Mouse (Mus musculus) T-helper 17 cell (primary cell): ENCODE measurements around the gene Gatad2a.
"Not testable (repeated sequence)": the region's sequence is repeated elsewhere in the genome, so short reads cannot be mapped to it uniquely, and the experiment has no call there.

Experiments used
- in situ Hi-C, 2 experiments: fragments of 300-600 bp; cut with MboI, MseI; formaldehyde crosslinking; loops; 1 replicate in 1 of 2; 2 replicates in 1 of 2; pipeline ENCODE4 v1.15.1; 2025; ENCODE audit warnings: high pct_unique_total_duplicates in 2 of 2

The Gatad2a gene

DNA sequence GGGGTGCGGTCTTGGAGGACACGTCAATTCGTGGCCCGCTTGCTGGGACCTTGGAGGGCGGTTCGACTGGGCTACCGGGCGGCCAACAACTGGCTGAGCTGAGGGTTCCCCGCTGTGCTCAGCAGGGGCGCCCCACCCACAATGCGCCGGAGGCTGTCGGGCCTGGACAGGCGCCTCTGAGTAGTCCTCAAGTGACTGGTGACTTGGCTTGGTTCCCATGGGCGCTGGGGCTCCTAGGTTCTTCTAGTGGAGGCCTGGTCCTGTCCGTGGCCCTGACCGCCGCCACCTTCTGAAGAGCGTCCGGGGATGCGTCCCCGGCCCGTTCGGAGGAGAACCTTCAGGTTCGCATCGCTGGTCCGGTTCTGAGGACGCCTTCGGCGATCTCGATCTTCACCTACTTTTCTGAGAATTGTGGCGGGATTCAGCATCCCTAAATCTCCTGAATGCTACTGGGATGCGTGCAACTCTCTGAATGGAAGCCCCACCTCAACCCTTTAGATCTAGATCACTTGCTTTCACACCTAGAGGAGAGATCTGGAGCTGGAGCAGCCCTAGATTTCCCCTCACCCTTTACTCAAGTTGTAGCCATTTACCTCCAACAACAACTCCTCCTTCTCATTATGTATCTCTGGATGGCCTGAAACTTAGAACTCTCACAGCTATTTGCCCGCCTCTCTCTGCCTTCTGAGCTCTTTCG lies 553 bp upstream of the Gatad2a start:
- in situ Hi-C loops: loop anchor here in 1 of 2 experiments (5.0 kb wide), 1 partner anchor 74 kb away; no protein-coding TSS in a partner anchor

DNA sequence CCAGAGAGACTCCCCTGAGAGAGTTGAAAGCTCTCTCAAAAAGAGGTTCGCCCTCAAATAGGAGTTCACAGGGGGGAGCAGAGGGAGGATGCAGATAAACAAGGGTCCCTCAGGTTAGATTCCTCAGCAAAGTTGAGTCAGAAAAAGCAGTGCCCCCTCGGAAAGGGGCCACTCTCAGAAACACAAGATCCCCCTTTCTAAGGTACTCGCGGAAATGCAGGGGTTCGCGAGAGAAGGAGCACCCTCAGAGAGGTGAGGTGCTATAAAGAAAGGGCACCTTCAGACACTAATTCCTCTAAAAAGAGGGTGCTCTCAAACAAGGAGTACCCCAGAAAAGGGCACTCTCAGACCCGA lies 785 bp downstream of the Gatad2a start:
- in situ Hi-C loops: loop anchor here in 1 of 2 experiments (5.0 kb wide), 1 partner anchor 73 kb away; no protein-coding TSS in a partner anchor

DNA sequence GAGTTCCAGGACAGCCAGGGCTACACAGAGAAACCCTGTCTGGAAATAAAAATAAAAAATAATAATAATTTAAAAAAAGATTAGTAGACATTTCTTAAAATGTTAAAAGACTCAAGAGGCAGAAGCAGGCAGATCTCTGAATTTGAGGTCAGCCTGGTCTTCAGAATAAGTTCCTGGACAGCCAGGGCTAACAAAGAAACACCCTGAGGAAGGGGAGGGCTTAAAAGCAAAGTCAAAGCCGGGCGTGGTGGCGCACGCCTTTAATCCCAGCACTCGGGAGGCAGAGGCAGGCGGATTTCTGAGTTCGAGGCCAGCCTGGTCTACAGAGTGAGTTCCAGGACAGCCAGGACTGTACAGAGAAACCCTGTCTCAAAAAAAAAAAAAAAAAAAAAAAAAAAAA lies 7.2 kb downstream of the Gatad2a start:
- in situ Hi-C loops: loop anchor here in 1 of 2 experiments (5.0 kb wide), 1 partner anchor 638 kb away; no protein-coding TSS in a partner anchor

DNA sequence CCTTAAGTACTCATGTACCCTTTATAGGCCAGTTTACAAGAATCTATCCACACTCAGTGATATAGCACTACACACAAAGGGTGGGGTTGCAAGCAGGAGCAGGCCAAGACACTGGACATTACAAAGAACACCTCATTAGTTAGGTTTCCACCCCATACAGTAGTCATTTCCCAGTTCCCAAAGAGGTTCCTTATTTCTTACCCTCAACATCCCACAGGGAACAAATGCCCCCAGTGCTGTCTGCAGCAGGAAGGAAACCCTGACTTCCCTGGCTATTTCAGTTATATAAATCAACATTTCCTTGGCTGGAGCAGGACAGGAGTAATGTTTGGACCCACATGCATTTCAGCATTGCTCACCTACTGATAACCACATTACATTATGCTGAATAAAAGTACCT lies 8.4 kb downstream of the Gatad2a start:
- in situ Hi-C loops: loop anchor here in 1 of 2 experiments (5.0 kb wide), 1 partner anchor 640 kb away; no protein-coding TSS in a partner anchor

DNA sequence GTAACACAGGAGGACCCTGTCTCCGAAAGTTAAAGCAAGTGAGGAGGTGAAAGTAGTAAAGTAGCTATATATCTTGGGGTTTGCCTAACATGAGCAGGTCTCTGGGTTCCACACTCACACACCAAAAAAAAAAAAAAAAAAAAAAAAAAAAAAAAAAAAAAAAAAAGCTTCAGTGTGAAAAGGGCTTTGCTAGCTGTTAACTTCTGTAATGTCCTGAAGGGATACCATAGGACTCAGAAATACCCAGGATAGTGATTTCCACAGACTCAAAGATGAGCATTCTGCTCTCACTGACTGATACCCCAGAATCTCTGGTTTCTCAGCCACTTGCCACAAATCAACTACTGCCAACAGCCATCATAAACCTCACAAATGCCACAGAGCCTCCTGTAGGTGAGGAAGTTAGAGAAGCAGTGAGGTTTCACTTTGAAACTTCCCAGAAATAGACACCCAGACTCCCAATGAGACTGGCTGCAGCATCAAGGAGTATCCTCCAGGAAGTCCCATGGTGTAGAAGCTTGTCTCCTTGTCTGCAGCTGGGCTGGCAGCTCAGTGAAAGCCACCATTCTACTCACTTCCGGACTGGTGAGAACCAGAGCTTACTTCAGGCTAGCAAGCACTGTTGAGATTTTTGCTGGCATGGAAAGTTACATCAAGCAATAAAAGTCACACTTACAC lies 11.2 kb downstream of the Gatad2a start:
- in situ Hi-C loops: loop anchor here in 1 of 2 experiments (5.0 kb wide), 1 partner anchor 642 kb away; no protein-coding TSS in a partner anchor

DNA sequence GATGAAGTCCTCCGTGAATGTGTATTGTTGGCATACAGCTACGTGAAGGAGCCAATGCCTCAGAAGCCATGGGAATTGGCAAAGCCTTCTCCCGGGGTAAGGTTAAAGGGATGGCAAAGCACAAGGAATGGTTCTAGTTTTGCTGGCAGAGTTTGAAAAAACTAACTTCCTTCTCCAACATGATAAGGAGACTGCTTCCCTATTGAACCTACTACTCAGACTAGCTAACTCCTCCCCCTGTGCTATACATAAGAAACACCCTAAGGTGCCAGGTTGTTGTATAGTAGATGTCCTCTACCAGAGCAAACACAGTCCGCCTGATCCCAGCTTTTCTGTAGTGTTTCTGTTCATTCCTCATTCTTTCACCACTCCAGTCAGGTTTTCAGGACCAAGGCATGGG lies 17.7 kb downstream of the Gatad2a start:
- in situ Hi-C loops: no loop called here

DNA sequence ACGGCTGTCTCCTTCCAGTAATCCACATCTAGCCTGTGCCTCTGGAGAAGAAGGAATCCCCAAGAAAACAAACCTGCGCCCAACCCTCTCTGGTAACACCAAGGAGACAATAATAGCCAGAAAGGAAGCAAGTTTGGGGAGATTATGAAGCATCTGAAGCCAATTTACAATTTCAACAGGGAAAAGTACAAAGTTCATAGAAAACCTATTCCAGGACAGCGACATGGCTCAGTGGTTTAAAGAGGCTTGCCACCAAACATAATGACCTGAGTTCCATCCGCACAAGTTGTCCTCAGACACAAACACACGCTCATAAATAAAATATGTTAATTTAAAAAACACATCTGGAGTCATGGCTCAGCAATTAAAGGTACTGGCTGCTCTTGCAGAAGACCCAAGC lies 21.4 kb downstream of the Gatad2a start:
- in situ Hi-C loops: no loop called here

DNA sequence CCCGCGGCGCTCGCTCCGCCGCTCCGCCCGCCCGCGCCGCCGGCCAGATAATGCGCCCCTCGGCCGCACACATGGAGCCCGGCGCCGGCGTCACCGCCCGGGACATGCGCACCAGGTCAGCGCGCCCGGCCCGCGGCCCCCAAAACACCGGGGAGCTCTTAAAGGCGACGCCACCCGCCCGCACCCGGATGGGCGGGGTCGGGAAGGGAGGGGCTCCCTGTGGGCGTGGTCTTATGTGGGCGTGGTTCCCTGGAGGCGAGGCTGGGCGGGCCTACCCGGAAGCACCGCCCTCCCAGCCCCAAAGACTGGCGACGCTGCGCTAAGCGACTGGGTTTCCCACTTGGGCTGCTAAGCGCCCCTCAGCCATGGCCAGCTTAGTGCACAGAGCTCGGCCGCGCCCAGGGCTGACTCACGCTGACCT lies 22.0 kb downstream of the Gatad2a start:
- in situ Hi-C loops: no loop called here

DNA sequence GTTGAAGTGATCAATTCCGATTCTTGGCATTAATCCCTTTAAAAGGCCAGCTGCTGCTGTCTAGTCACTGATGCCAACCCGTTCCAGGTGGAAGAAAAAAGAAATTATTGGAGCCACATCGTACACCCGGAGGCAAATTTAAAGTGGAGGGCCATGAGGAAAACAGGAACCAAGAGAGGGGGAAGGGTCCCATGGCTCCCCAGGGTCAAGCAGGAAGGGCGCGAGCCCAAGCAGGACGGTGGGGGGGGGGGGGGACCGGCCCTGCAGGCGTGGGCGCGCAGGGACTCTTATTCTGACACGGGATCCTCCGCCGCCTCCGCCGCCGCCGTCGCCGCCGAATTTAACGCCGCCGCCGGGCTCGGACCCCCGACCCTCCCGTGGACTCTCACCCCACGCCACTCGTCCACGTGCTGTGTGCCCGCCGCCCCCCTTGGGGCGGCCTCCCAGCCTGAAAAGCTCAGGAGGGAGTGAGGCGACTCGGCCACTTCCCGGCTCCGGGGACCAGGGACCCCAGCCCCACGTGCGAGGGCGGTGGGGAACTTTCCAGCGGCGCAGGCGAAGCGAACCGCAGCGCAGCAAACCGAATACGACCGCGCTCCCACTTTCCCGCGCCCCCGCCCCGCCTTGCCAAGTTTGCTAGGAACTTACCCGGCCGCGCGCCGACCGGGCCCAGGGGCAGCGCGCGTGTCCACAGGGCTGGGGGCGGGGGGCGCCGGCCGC lies 22.6 kb downstream of the Gatad2a start:
- in situ Hi-C loops: no loop called here

DNA sequence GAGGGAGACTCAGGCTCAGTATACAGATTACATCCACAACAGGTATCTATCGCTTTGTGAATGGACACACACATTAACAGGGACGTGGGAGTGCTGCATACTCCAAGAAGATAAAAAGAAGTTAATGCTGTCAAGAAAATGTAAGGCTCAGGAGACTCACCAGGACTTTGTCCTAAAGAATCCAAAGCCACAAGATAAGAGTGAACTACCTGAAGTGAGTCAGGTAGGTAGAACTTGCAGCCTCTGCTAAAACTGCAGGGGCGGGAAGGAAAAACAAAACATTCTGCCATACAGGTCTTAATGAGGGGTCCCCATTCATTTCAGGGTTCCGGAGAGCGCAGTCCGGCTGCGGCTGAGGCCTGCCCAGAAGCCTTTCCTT lies 23.1 kb downstream of the Gatad2a start:
- in situ Hi-C loops: no loop called here

DNA sequence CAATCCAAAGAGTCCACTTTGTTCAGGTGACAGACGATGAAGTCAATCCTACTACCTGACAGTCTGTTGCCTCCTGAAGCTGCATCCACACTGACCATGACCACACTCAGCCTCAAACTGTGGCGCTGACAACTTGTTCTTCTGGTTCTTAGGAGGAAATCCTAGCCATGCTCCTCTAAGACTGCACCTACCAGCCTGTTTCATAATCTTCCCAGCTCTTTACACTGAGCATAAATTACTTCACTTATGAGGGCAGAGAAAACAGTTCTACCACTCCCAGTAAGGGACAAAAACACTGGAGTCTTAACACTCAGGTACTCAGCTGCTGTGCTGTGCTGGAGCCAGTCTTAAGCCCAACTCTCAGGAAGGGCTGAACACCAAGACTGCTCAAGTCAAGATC lies 25.3 kb downstream of the Gatad2a start:
- in situ Hi-C loops: no loop called here

DNA sequence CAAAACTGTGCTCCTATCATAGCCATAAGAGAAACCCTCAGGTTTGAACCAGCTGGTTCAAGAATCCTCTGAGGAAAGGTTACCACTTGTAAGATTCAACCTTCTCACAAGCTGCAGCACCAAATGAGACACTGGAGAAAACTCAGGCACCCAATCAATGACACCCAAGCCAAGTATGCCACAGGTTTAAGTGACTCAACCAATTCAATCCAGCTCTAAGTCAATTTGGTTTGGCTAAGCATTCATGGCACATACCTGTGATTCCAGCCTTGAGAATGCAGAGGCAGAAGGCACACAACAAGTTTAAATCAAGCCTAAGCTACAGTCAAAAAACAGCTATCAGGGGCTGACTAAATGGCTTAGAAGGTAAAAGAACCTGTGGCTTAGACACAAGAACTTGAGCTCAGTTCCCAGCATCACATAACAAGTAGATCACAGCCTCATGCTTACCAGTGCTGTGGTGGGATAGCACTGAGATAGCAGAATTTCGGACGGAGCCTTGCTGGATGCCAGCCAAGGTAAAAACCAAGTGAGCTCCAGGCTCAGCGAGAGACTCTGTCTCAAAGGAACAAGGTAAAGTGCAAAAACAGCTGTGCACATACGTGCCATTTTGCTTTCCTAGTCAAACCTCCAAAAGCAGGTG lies 28.8 kb downstream of the Gatad2a start:
- in situ Hi-C loops: loop anchor here (5.0 kb wide), 2 partner anchors 35 to 40 kb away; no protein-coding TSS in a partner anchor

DNA sequence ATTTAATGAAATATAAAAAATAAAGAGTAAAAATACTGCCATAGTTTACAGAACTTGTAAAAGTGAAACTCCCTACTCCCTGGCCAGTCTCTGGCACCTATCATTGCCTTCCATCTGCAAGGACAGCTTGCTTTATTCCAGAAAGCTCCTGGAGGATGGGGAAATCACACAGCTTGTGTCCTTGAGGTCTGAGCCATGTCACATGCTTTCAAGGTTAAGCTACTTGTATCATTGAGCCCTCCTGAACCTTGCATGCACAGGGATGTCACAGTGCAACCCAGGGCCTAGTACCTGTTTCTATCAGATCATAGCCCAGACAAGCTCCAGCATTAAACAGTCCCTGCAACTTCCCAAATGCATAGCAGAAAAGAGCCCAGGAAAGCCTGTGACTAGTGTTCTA lies 36.9 kb downstream of the Gatad2a start:
- in situ Hi-C loops: no loop called here

DNA sequence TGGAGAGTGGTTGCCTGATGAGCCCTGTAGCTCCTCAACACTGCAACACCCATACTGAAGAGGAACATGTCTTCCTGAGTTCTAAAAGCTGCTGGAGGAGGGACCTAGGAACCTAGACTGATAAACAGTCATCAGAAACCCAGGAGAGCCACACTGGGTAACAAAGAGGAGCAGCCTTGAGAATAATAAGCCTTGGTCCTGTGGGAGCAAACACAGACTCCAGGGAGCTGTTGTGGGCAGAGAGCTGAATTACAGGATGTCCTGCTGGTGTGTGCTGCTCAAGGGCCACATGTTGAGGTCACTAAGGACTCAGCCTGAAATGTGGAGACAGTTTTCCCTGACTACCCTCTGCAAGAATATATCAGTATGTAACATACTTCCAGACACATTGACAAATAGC lies 38.3 kb downstream of the Gatad2a start:
- in situ Hi-C loops: no loop called here

DNA sequence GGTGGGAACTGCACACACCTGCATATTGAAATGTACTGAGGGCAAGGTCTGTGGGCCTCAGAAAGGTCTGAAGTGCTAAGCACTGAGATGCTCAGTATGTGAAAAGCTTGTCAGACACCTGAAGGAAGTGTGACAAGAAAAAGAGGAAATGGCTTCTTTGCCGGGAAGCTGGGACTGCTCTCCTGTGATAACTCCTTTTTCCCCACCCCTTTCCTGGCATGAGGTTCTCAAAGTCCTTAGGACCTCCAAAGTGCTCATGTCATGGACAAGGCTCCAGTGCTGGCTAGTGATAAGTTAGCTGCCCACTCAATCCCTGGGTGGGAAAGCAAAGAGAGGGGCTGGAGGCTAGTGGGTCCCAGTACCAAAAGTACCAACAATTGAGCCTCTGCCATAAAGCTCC lies 38.8 kb downstream of the Gatad2a start:
- in situ Hi-C loops: no loop called here

DNA sequence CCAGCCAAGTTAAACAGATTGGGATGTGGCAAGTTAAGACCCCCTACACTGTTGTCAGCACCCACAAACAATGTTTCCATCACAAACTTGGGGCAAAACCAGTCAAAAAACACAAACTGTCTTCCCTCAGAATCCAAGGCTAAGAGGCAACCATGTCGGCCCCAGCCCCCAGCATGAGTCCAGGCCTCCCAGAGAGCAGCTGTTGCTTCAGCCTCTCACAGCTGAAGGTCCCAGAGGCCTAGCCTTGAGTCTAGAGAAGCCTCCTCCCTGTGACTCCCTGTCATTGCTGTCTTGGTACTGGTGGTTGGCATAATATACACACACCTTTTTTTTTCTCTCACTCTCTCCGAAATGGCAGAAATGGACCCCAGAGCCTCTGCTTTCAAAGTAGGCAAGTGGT lies 39.5 kb downstream of the Gatad2a start:
- in situ Hi-C loops: no loop called here

DNA sequence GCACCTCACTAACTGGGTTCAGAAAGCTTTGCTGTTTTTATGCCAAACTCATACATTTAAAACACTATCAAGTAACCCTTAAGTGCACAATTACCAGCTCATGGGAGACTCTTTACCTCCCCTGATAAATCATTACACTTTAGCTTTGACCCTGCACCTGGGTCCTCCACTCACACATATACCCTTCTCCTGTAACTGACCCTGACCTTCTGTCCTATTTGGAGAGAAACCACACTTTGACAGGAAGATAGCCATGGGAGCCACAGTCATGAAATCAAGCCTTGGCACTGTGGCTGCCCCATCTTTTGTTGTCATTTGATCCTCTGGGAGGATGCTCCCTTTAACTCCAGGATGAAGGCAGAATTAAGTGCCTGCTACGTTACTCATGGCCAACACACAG lies 41.5 kb downstream of the Gatad2a start:
- in situ Hi-C loops: no loop called here

DNA sequence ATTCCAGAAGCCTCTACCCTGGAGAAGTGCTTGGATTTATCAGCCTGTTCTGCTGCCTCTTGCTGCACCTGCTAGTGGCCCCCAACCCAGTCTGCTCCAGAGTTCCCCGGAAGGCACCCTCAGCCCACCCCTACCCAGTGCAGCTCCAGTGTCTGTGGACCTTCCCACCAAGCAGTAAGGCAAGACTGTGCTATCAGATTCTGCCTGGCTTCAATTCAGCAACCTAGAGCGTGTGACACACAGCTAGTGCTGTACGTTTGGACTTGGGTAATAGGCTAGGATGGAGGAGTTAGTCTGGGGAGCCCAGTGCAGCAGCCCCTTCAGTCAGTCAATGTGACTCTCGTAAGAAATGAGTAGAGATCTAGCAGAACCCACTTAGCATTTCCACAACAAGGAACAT lies 42.0 kb downstream of the Gatad2a start:
- in situ Hi-C loops: no loop called here

DNA sequence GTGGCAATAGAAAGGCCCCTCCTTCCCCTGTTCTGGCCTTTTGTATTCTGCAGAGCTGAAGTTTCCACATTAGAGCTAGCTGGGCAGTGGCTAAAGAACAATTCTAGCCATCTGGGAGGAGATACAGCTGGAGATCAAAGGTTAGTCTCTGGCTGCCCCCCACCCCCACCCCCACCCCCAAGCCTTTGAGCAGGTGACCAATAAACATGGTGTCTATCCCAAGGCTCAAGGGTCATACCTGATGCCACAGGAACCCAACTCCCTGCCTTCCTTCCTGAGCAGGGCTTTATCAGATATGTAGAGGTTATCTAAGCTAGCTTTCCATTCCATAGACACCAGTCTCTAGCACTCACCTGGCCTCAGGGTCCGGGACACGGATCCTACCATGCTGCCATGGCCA lies 45.9 kb downstream of the Gatad2a start:
- in situ Hi-C loops: no loop called here

DNA sequence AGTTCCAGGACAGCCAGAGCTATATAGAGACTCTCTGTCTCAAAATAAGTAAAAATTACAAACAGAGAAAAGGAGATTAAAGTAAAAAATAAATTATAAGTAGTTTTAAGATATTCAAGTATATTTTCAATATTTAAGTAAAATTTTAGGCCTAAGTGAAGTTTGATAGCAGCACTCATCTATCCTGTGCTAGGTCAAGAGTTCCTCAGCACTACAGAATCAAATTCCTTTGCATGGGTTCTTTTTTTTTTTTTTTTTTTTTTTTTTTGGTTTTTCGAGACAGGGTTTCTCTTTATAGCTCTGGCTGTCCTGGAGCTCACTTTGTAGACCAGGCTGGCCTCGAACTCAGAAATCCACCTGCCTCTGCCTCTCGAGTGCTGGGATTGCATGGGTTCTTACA lies 53.7 kb downstream of the Gatad2a start:
- in situ Hi-C loops: not testable (repeated sequence)

DNA sequence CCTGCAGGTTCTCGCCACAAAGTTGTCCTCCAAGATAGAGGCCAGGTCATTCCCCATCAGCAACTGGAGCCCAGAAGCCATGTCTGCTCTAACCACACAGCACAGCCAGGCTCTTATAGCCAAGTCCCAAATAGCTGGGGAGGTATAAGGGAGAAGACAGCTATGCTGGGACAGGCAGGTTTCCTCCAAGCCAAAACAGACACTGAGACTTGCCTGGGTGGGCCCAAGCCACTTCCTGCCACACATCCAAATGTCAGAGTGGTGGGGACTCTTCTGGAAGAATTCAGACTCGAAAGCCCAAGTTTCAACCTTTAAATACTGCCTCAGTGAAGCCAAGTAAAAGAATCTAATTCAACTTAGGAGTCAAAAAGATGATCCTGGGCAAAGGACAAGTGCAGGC lies 55.8 kb downstream of the Gatad2a start:
- in situ Hi-C loops: no loop called here

DNA sequence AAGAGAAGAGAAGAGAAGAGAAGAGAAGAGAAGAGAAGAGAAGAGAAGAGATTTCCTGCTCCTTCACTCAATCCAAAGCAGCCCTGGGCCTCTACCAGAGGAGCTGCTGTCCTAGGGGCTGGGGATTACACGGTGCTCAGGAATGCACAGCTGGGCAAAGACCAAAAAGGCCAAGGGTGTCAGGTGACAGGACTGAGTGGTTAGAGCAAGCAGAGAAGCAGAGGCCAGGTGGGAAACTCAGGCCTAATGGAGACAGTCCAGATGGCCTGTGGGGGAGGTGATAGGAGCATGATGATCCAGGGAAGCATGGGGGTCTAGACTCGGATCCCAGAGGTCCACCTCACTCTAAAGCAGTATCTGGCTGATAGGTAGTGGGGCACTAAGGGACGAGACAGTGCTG lies 56.6 kb downstream of the Gatad2a start:
- in situ Hi-C loops: no loop called here
